Mouse (Mus musculus): ENCODE measurements at regions not wholly inside any gene's neighbourhood (a gene's known extent, or its start where the extent isn't known, plus 50 kb on each side); places are given as distances from the start of the nearest gene placed in this dataset.

DNA sequence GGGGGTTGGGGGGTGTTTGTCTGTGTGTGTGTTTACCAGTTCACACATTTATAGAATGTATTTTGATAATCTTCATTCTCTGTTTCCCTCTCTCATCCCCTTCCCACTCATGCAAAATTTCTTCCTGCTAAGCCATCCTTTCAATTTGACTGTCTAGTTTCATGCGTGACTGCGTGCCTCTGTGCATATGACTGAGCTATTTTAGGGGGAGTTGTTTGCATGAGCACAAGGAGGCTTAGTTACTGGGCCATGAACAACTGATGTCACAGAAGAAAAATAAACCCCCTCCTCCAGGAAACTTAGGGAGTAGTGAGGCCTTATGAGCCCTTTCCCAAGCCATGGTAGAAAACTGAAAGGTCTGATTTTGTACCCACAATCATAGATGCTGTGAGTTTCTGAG is 103.1 kb downstream of the Trib2 start:
- no peaks in the 10 kb centered on the region for H3K4me1 ChIP-seq (ENCODE audit: control insufficient read depth, insufficient read depth, low read length)
- H3K9me3 ChIP-seq (replicated peaks; ENCODE audit: control insufficient read depth, low read length) = no peaks in the 10 kb centered on the region
- WGBS = 91% methylated on average over 2 of the region's 2 CpGs
- no peaks in the 10 kb centered on the region for H3K27me3 ChIP-seq (ENCODE audit: control insufficient read depth, insufficient read depth, low read length)
- H3K9ac ChIP-seq (ENCODE audit: low read length) = no peak overlapping the region
- H3K4me2 ChIP-seq (ENCODE audit: low read depth, low read length) = no peak overlapping the region
- H3K4me3 ChIP-seq (replicated peaks; ENCODE audit: low read length) = no peak overlapping the region
- no peaks in the 10 kb centered on the region for H3K36me3 ChIP-seq (ENCODE audit: control insufficient read depth, insufficient read depth, low read length)
- ATAC-seq (ENCODE audit: insufficient read depth, low FRiP score) = no peak
- H3K27ac ChIP-seq (ENCODE audit: low read length) = no peak overlapping the region

DNA sequence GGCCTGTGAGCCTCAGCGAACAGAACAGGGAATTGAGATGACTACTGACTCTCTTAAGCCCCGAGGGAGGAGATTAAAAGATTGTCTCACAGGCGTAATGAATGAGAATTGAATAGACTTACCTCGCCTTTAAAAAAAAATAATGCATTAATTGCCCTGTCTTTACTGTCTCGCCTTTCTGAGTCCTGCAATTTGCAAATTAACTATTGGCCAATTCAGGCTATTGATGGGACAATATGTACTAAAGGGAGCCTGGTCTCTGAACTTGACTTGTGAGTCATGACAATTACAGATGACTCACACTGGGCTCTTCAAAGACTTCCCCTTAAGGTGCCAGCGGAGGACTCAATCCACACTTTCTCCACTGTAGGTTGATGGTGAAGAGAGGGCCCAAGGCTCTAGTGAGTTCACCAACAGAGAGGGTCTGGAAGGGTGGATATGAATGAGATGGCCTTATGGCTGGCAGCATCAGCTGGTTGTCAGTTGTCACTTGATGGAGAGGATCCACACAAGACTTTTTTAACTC is 109.1 kb downstream of the Trib2 start:
- 80% methylated on average over 6 of the region's 6 CpGs for WGBS
- Histone ChIP-seq H3K27ac (ENCODE audit: low read length) (no peak overlapping the region), H3K9me3 (replicated peaks; ENCODE audit: control insufficient read depth, low read length) (no peaks in the 10 kb centered on the region), H3K4me3 (replicated peaks; ENCODE audit: low read length) (no peak overlapping the region), H3K9ac (ENCODE audit: low read length) (no peak overlapping the region), H3K27me3 (ENCODE audit: control insufficient read depth, insufficient read depth, low read length) (no peaks in the 10 kb centered on the region), H3K36me3 (ENCODE audit: control insufficient read depth, insufficient read depth, low read length) (no peaks in the 10 kb centered on the region), H3K4me2 (ENCODE audit: low read depth, low read length) (no peak overlapping the region), H3K4me1 (ENCODE audit: control insufficient read depth, insufficient read depth, low read length) (no peaks in the 10 kb centered on the region; the same call in 1 of the 2 replicates)
- ATAC-seq (ENCODE audit: insufficient read depth, low FRiP score) = no peak

DNA sequence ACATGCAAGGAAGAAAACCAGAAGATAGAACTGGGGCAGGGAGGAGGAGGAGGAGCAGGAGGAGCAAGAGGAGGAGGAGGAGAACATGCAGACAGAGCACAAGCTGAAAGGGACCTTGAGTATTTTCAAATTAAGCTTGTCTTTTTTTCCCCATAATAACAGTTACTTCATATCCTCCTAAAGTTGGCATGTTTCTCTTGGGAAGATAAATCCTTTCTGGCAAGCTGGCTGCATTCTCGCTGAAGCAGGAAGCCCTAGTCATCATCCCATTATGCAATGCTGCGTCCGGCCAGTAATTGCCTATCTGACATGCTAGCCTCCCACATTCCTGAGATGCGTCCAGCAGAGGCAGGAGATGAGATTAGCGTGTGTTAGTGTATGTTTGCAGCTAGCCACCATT is 112.3 kb downstream of the Trib2 start:
- ATAC-seq (ENCODE audit: insufficient read depth, low FRiP score) = peak; percentile 87

DNA sequence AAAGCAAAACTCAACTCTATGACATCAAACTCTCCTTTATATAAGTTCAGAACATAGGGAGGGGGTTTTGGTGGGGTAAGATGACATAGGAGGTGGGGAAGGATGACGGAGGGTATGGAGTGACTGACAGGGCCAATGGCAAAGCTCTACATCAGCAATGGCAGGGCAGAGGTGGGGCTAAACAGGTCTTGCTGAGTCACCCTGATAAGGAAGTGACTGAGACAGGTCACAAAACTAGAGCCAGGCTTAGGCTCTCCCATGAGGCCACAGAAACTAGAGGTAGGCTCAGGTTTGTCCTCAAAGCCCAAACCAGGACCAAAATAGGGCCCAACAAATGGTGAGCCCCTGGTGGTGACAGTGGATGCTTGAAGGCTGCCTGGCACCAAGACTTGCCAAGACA is 114.6 kb downstream of the Trib2 start:
- ATAC-seq (ENCODE audit: insufficient read depth, low FRiP score) = no peak

More for the DNA sequence above, 112.3 kb downstream of the Trib2 start:
- Histone ChIP-seq H3K4me1 (ENCODE audit: control insufficient read depth, insufficient read depth, low read length) (no peaks in the 10 kb centered on the region; the same call in none of the 2 replicates), H3K27me3 (ENCODE audit: control insufficient read depth, insufficient read depth, low read length) (no peaks in the 10 kb centered on the region), H3K4me2 (ENCODE audit: low read depth, low read length) (no peak overlapping the region; the same call in 1 of the 2 replicates), H3K9ac (ENCODE audit: low read length) (no peak overlapping the region), H3K4me3 (replicated peaks; ENCODE audit: low read length) (no peak overlapping the region), H3K36me3 (ENCODE audit: control insufficient read depth, insufficient read depth, low read length) (no peaks in the 10 kb centered on the region), H3K27ac (ENCODE audit: low read length) (peak overlapping the region; percentile 69), H3K9me3 (replicated peaks; ENCODE audit: control insufficient read depth, low read length) (no peaks in the 10 kb centered on the region)
- WGBS = 28% methylated on average over 5 of the region's 5 CpGs

DNA sequence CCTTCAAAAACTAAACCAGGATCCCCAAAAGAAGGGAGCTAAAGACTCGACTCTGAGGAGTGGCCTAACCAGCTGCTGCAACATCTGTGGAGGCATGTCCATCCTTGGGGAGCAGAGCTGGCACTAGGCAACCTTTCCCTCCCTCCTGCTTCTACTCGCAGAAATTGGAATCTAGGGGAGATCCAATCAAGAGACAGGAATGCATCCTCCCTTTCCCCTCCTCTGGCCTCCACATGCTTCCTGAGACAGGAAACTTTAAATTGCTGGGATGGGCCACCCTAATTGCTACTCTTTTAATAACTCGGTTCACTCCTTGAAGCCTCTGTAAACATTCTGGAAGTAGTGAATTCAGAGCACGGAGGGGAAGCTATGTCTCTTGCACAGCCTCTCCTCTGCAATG is 117.9 kb downstream of the Trib2 start:
- Histone ChIP-seq H3K27me3 (ENCODE audit: control insufficient read depth, insufficient read depth, low read length) (no peaks in the 10 kb centered on the region), H3K9me3 (replicated peaks; ENCODE audit: control insufficient read depth, low read length) (no peaks in the 10 kb centered on the region), H3K4me2 (ENCODE audit: low read depth, low read length) (no peak overlapping the region), H3K27ac (ENCODE audit: low read length) (peak overlapping the region; percentile 62), H3K4me3 (replicated peaks; ENCODE audit: low read length) (no peak overlapping the region), H3K9ac (ENCODE audit: low read length) (no peak overlapping the region), H3K4me1 (ENCODE audit: control insufficient read depth, insufficient read depth, low read length) (peaks cover 7% of the 10 kb centered on the region), H3K36me3 (ENCODE audit: control insufficient read depth, insufficient read depth, low read length) (no peaks in the 10 kb centered on the region)
- WGBS = 12% methylated on average over 4 of the region's 4 CpGs
- ATAC-seq (ENCODE audit: insufficient read depth, low FRiP score) = peak; percentile 17; the same call in 1 of the 2 replicates

More for the DNA sequence above, 114.6 kb downstream of the Trib2 start:
- Histone ChIP-seq H3K4me2 (ENCODE audit: low read depth, low read length) (no peak overlapping the region), H3K27ac (ENCODE audit: low read length) (no peak overlapping the region), H3K9me3 (replicated peaks; ENCODE audit: control insufficient read depth, low read length) (no peaks in the 10 kb centered on the region), H3K36me3 (ENCODE audit: control insufficient read depth, insufficient read depth, low read length) (no peaks in the 10 kb centered on the region), H3K27me3 (ENCODE audit: control insufficient read depth, insufficient read depth, low read length) (no peaks in the 10 kb centered on the region), H3K4me1 (ENCODE audit: control insufficient read depth, insufficient read depth, low read length) (peaks cover 7% of the 10 kb centered on the region), H3K4me3 (replicated peaks; ENCODE audit: low read length) (no peak overlapping the region), H3K9ac (ENCODE audit: low read length) (no peak overlapping the region)
- WGBS = 93% methylated on average over 1 of the region's 1 CpGs

DNA sequence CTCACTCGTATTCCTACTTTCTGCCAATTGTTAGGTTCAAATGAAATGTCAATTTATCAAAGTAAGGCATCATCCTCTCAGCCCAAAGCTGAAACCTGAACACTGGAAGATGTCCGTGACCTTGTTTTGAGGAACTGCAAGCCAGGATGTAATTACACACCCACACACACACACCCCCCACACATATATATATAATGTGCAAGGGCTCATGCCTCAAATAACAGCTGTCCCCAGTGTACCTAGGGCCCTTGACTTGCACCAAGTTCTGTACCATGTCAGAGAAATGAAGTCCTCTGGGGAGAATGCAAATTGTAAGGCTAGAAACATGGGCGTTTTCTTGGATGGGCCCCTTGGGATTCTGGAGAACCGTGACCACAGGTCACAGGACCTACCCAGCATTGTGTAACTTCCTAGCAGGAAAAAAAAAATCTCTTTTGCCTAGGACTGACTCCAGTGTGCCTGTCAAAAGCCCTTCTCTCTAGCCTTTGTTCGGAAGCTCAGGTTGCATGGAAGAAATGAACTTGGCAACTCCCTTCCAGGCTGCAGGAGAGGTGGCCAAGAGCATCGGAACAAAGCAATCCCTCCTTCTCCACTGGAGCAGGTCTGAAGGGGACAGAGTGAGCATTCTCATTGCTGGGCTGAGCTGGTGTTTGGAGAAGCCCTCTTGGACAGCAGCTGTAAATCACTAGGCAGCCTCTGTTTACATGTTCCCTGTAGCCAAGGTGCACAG is 118.5 kb downstream of the Trib2 start:
- peaks cover 7% of the 10 kb centered on the region for H3K4me1 ChIP-seq (ENCODE audit: control insufficient read depth, insufficient read depth, low read length)
- no peaks in the 10 kb centered on the region for H3K27me3 ChIP-seq (ENCODE audit: control insufficient read depth, insufficient read depth, low read length)
- WGBS = 39% methylated on average over 6 of the region's 6 CpGs
- H3K9me3 ChIP-seq (replicated peaks; ENCODE audit: control insufficient read depth, low read length) = no peaks in the 10 kb centered on the region
- no peak overlapping the region for H3K9ac ChIP-seq (ENCODE audit: low read length)
- H3K4me2 ChIP-seq (ENCODE audit: low read depth, low read length) = no peak overlapping the region
- ATAC-seq (ENCODE audit: insufficient read depth, low FRiP score) = peak; percentile 62; the same call in 1 of the 2 replicates
- H3K36me3 ChIP-seq (ENCODE audit: control insufficient read depth, insufficient read depth, low read length) = no peaks in the 10 kb centered on the region
- H3K27ac ChIP-seq (ENCODE audit: low read length) = peak overlapping the region; percentile 9; the same call in 1 of the 2 replicates
- H3K4me3 ChIP-seq (replicated peaks; ENCODE audit: low read length) = no peak overlapping the region

DNA sequence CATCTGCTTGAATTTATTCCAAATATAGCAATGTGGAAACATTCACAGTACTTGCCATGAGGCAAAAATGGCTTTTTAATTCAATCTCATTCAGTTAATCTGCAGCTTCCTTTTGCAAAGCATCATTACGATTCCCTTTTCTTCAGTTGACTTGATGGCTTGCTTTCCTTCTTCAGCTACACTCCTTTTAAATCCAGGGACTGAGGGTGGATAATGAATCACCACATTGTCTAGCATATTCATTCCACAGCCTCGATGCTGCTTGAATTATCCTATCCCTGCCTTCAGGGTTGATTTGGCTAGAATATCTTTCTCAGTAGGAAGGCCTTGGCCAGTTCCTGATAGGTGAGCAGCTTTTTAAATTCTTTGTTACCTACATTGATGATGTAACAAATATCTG is 128.4 kb downstream of the Trib2 start:
- no peak overlapping the region for H3K27ac ChIP-seq (ENCODE audit: low read length)
- no peaks in the 10 kb centered on the region for H3K4me1 ChIP-seq (ENCODE audit: control insufficient read depth, insufficient read depth, low read length)
- no peak overlapping the region for H3K4me3 ChIP-seq (replicated peaks; ENCODE audit: low read length)
- no peak overlapping the region for H3K9ac ChIP-seq (ENCODE audit: low read length)
- H3K4me2 ChIP-seq (ENCODE audit: low read depth, low read length) = no peak overlapping the region
- H3K27me3 ChIP-seq (ENCODE audit: control insufficient read depth, insufficient read depth, low read length) = no peaks in the 10 kb centered on the region
- H3K9me3 ChIP-seq (replicated peaks; ENCODE audit: control insufficient read depth, low read length) = no peaks in the 10 kb centered on the region
- WGBS = 81% methylated on average over 2 of the region's 2 CpGs
- H3K36me3 ChIP-seq (ENCODE audit: control insufficient read depth, insufficient read depth, low read length) = no peaks in the 10 kb centered on the region
- no peak for ATAC-seq (ENCODE audit: insufficient read depth, low FRiP score)

DNA sequence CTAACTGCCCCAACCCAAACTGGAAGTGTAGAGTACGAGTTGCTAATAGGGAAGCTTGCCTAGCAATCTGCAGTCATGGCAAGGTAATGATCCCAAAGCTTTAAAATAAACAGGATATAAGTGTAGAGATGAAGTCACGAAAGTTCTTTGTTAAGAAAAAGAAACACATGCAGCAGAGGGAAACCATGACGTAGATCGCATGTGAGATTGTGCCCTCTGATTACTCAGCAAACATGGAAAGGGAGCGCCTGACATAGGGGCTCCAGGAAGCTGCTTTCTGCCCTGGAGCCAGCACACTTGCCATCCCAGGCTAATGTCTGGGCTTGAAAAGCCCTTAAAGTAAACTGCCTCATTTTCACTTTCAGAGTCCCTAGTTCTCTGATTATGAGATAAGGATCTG is 132.4 kb downstream of the Trib2 start:
- H3K27ac ChIP-seq (ENCODE audit: low read length) = no peak overlapping the region
- no peaks in the 10 kb centered on the region for H3K36me3 ChIP-seq (ENCODE audit: control insufficient read depth, insufficient read depth, low read length)
- no peaks in the 10 kb centered on the region for H3K4me1 ChIP-seq (ENCODE audit: control insufficient read depth, insufficient read depth, low read length)
- H3K4me2 ChIP-seq (ENCODE audit: low read depth, low read length) = no peak overlapping the region
- no peak for ATAC-seq (ENCODE audit: insufficient read depth, low FRiP score)
- no peaks in the 10 kb centered on the region for H3K9me3 ChIP-seq (replicated peaks; ENCODE audit: control insufficient read depth, low read length)
- no peaks in the 10 kb centered on the region for H3K27me3 ChIP-seq (ENCODE audit: control insufficient read depth, insufficient read depth, low read length)
- no peak overlapping the region for H3K9ac ChIP-seq (ENCODE audit: low read length)
- H3K4me3 ChIP-seq (replicated peaks; ENCODE audit: low read length) = no peak overlapping the region
- WGBS = 28% methylated on average over 5 of the region's 5 CpGs

DNA sequence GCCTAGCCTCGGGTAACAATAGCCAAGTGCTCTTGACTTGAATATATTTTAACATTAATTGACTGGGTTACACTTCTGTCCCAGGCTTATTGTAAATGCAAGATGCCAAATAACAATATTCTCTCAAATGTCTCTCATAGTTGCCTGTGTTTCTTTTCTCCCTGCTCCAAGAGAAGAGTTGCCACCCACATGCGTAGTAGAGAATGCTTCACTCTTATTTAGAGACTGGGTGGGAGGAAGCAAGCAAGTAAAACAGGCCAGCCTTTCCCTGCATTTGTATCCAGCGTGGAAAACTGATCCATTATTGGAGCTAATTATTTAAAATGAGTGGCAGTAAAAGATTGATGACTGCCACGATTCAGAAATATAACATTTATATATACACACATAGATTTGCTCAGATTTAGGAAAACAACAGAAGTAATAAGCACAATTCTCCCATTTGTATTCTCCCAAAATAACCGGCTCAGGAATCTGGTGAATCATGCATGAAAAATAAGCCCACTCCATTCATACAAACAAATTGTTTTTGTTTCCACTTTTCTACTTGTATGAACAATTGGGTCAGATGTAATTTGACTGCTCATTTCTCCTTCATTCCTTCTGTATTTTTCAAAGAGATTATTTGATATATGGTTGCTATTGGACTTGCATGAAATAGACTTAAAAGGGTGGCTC is 134.9 kb downstream of the Trib2 start:
- no peak overlapping the region for H3K4me2 ChIP-seq (ENCODE audit: low read depth, low read length)
- no peak overlapping the region for H3K4me3 ChIP-seq (replicated peaks; ENCODE audit: low read length)
- no peaks in the 10 kb centered on the region for H3K4me1 ChIP-seq (ENCODE audit: control insufficient read depth, insufficient read depth, low read length)
- H3K9ac ChIP-seq (ENCODE audit: low read length) = no peak overlapping the region
- H3K9me3 ChIP-seq (replicated peaks; ENCODE audit: control insufficient read depth, low read length) = no peaks in the 10 kb centered on the region
- WGBS = 71% methylated on average over 5 of the region's 5 CpGs
- H3K27ac ChIP-seq (ENCODE audit: low read length) = no peak overlapping the region
- no peak for ATAC-seq (ENCODE audit: insufficient read depth, low FRiP score)
- no peaks in the 10 kb centered on the region for H3K36me3 ChIP-seq (ENCODE audit: control insufficient read depth, insufficient read depth, low read length)
- no peaks in the 10 kb centered on the region for H3K27me3 ChIP-seq (ENCODE audit: control insufficient read depth, insufficient read depth, low read length)

Measured in stomach, embryonic 16.5 days (tissue).